8 mouse cellular contexts compared by ENCODE assay signal in genomic region chr15:83349225-83349953, GRCm38 (mm10). TPM values are rescaled to one million over a fixed set of nuclear protein-coding genes. Genes with fewer than 3 reads are reported as not detected.
DNase-seq lines count a peak whose midpoint lies in the region; ATAC-seq and TF ChIP-seq lines count a peak whose summit lies in the region.

No protein-coding gene starts in this region.

- TF ChIP-seq CTCF in G1E (IDR thresholded peaks at IDR 0.05; ENCODE audit: low read depth, low read length), result no peak

- ATAC-seq in heart, embryonic 13.5 days (ENCODE audit: extremely low read depth, insufficient number of reproducible peaks, low FRiP score, low TSS enrichment), result peak; percentile 8; the same call in 1 of the 2 replicates
- ATAC-seq in G1E (ENCODE audit: extremely low read depth, insufficient number of reproducible peaks, low FRiP score, poor library complexity, severe bottlenecking), result no peak
- ATAC-seq in forebrain, embryonic 16.5 days, result peak; percentile 9; the same call in 1 of the 2 replicates
- peak; percentile 15 for ATAC-seq in liver, embryonic 13.5 days (ENCODE audit: low read depth)

- H3K9ac ChIP-seq in heart, embryonic 13.5 days, result peak overlapping the region; percentile 90
- peak overlapping the region; percentile 84 for H3K9ac ChIP-seq in forebrain, embryonic 16.5 days (replicated peaks; ENCODE audit: low read depth, low read length)
- H3K9ac ChIP-seq in liver, embryonic 13.5 days, result peak overlapping the region; percentile 90

- peaks cover 41% of the 10 kb centered on the region for H3K4me1 ChIP-seq in heart, embryonic 13.5 days
- peaks cover 47% of the 10 kb centered on the region for H3K4me1 ChIP-seq in G1E (ENCODE audit: insufficient read depth, low read depth, low read length)
- peaks cover 13% of the 10 kb centered on the region for H3K4me1 ChIP-seq in forebrain, embryonic 16.5 days (replicated peaks; ENCODE audit: control insufficient read depth, insufficient read depth, low read length)
- peaks cover 49% of the 10 kb centered on the region for H3K4me1 ChIP-seq in liver, embryonic 13.5 days (replicated peaks)

- H3K36me3 ChIP-seq in heart, embryonic 13.5 days, result peaks cover 24% of the 10 kb centered on the region
- peaks cover 44% of the 10 kb centered on the region for H3K36me3 ChIP-seq in G1E (replicated peaks)
- H3K36me3 ChIP-seq in forebrain, embryonic 16.5 days (ENCODE audit: control insufficient read depth, insufficient read depth), result no peaks in the 10 kb centered on the region
- H3K36me3 ChIP-seq in liver, embryonic 13.5 days, result peaks cover 5% of the 10 kb centered on the region; the same call in 1 of the 2 replicates

- no peaks in the 10 kb centered on the region for H3K9me3 ChIP-seq in heart, embryonic 13.5 days
- no peaks in the 10 kb centered on the region for H3K9me3 ChIP-seq in G1E (replicated peaks)
- no peaks in the 10 kb centered on the region for H3K9me3 ChIP-seq in forebrain, embryonic 16.5 days (ENCODE audit: control insufficient read depth, low read length)
- H3K9me3 ChIP-seq in liver, embryonic 13.5 days (replicated peaks), result no peaks in the 10 kb centered on the region

- 13% methylated on average over 8 of the region's 8 CpGs for WGBS in heart, embryonic 13.5 days
- 13% methylated on average over 8 of the region's 8 CpGs for WGBS in forebrain, embryonic 16.5 days
- 18% methylated on average over 8 of the region's 8 CpGs for WGBS in liver, embryonic 13.5 days (ENCODE audit: insufficient replicate concordance)

- no peaks in the 10 kb centered on the region for H3K27me3 ChIP-seq in heart, embryonic 13.5 days (replicated peaks)
- no peaks in the 10 kb centered on the region for H3K27me3 ChIP-seq in G1E (ENCODE audit: insufficient read depth, low read length)
- H3K27me3 ChIP-seq in forebrain, embryonic 16.5 days (replicated peaks; ENCODE audit: control insufficient read depth, insufficient read depth, low read length), result no peaks in the 10 kb centered on the region
- no peaks in the 10 kb centered on the region for H3K27me3 ChIP-seq in liver, embryonic 13.5 days

- peak overlapping the region; percentile 62 for H3K27ac ChIP-seq in heart, embryonic 13.5 days (replicated peaks)
- H3K27ac ChIP-seq in forebrain, embryonic 16.5 days (ENCODE audit: low read length), result no peak overlapping the region
- H3K27ac ChIP-seq in liver, embryonic 13.5 days, result peak overlapping the region; percentile 77

- peak overlapping the region; percentile 96 for H3K4me2 ChIP-seq in heart, embryonic 13.5 days
- H3K4me2 ChIP-seq in forebrain, embryonic 16.5 days (ENCODE audit: low read length), result peak overlapping the region; percentile 93
- H3K4me2 ChIP-seq in liver, embryonic 13.5 days, result peak overlapping the region; percentile 96

- no peak for DNase-seq in heart, adult 18-20 months
- no peak for DNase-seq in G1E (ENCODE audit: low spot score)
- DNase-seq in liver, embryonic 13.5 days, result no peak
- DNase-seq in adrenal gland, adult 18-20 months (ENCODE audit: low spot score in 2 of 2), result no peak
- no peak for DNase-seq in layer of hippocampus, postnatal 36 days
- DNase-seq in frontal cortex, postnatal 10 days (ENCODE audit: low spot score in 2 of 2), result no peak

- H3K4me3 ChIP-seq in heart, embryonic 13.5 days, result peak overlapping the region; percentile 91
- peak overlapping the region; percentile 77 for H3K4me3 ChIP-seq in G1E (ENCODE audit: low read depth, low read length)
- H3K4me3 ChIP-seq in forebrain, embryonic 16.5 days (replicated peaks; ENCODE audit: low read length), result peak overlapping the region; percentile 86
- H3K4me3 ChIP-seq in liver, embryonic 13.5 days (replicated peaks), result peak overlapping the region; percentile 84

RNA-seq across cellular contexts. Expression of gene Arfgap3, which starts 0.7 kb away (rescaled TPM):
- polyA plus RNA-seq in heart, embryonic 13.5 days (2015; fragmentation: Nextera tagmentation; extraction: Ambion mirVana), result 27.8 and 28.5 TPM in 2 replicates
- total RNA-seq in heart, adult 18-20 months (2021), result 10 to 100 TPM in 1 of 2 experiments, 1 to 10 TPM in 1; 10.0 to 12.1 TPM
- total RNA-seq in G1E (2014; fragmentation: Nextera tagmentation) (39.7 and 56.7 TPM in 2 replicates), G1E (2017) (47.0 and 49.7 TPM in 2 replicates)
- 7.1 and 8.4 TPM in 2 replicates for polyA plus RNA-seq in G1E (2012)
- polyA plus RNA-seq in forebrain, embryonic 16.5 days (2015; fragmentation: Nextera tagmentation; extraction: Ambion mirVana), result 44.5 and 46.3 TPM in 2 replicates
- 15.2 and 16.2 TPM in 2 replicates for polyA plus RNA-seq in liver, embryonic 13.5 days (2015; fragmentation: Nextera tagmentation; extraction: Ambion mirVana)
- 10 to 100 TPM; 22.1 to 24.5 TPM for total RNA-seq in adrenal gland, adult 18-20 months (2021)
- total RNA-seq in layer of hippocampus, postnatal 36 days (2021), result 10 to 100 TPM; 19.6 to 19.7 TPM
